Mouse (Mus musculus) stomach, postnatal 0 days (tissue): ENCODE measurements around the gene Lamtor2.

Source experiments
- CTCF ChIP-seq: IDR thresholded peaks from 2 replicates; pipeline ENCODE4 v1.5.1; 2016; ENCODE audit warnings: antibody characterized with exemption, low read depth, mild to moderate bottlenecking, moderate library complexity
- EP300 ChIP-seq: optimal IDR thresholded peaks from 2 replicates; pipeline ENCODE3; 2016; ENCODE audit warnings: antibody characterized with exemption

GRCm38 (mm10) chr3:88579454-88580117 lies 26.7 kb upstream of the Lamtor2 start:
- TF ChIP-seq CTCF (no peak), EP300 (no peak)
